Mouse (Mus musculus): ENCODE data around the gene Myh9. TPM values are rescaled to one million over a fixed set of nuclear protein-coding genes. Genes with fewer than 3 reads are reported as not detected.

Myh9 gene
- polyA plus RNA-seq, 1 experiment from 2014 or later, result 86.6 TPM

GRCm38 (mm10) chr15:77825382-77825781, 16.6 kb downstream of the Myh9 start:
- H3K36me3 ChIP-seq (ENCODE audit: insufficient read depth), result peaks cover 12% of the 10 kb centered on the region; the same call in 1 of the 2 replicates
- H3K9ac ChIP-seq, result no peak overlapping the region
- no peak for TF ChIP-seq CTCF (IDR thresholded peaks at IDR 0.05; ENCODE audit: low read depth)
- H3K27ac ChIP-seq (ENCODE audit: low read depth), result peak overlapping the region; percentile 46; the same call in 1 of the 2 replicates
- WGBS, result 80% methylated on average over 1 of the region's 1 CpGs
- no peaks in the 10 kb centered on the region for H3K27me3 ChIP-seq (ENCODE audit: insufficient read depth, low read length)
- H3K9me3 ChIP-seq (ENCODE audit: low read depth, low read length), result no peaks in the 10 kb centered on the region
- no peak overlapping the region for H3K4me2 ChIP-seq
- no peak overlapping the region for H3K4me3 ChIP-seq (ENCODE audit: low read depth, low read length)
- no peak for ATAC-seq (ENCODE audit: insufficient read depth)
- no peak for DNase-seq
- H3K4me1 ChIP-seq (ENCODE audit: insufficient read depth), result peaks cover 61% of the 10 kb centered on the region

- Histone ChIP-seq H3K27ac (ENCODE audit: low read depth) (no peak overlapping the region; the same call in 1 of the 2 replicates), H3K4me1 (ENCODE audit: insufficient read depth) (peaks cover 61% of the 10 kb centered on the region), H3K9ac (no peak overlapping the region), H3K36me3 (ENCODE audit: insufficient read depth) (peaks cover 16% of the 10 kb centered on the region; the same call in 1 of the 2 replicates), H3K27me3 (ENCODE audit: insufficient read depth, low read length) (no peaks in the 10 kb centered on the region), H3K4me2 (no peak overlapping the region), H3K4me3 (ENCODE audit: low read depth, low read length) (no peak overlapping the region), H3K9me3 (ENCODE audit: low read depth, low read length) (no peaks in the 10 kb centered on the region)
- no peak for DNase-seq
- no peak for ATAC-seq (ENCODE audit: insufficient read depth)
- WGBS, result 93% methylated on average over 1 of the region's 1 CpGs
- TF ChIP-seq CTCF (IDR thresholded peaks at IDR 0.05; ENCODE audit: low read depth), result no peak
These were observed 17.7 kb downstream of the Myh9 start for GRCm38 (mm10) chr15:77824321-77824720.

DNA sequence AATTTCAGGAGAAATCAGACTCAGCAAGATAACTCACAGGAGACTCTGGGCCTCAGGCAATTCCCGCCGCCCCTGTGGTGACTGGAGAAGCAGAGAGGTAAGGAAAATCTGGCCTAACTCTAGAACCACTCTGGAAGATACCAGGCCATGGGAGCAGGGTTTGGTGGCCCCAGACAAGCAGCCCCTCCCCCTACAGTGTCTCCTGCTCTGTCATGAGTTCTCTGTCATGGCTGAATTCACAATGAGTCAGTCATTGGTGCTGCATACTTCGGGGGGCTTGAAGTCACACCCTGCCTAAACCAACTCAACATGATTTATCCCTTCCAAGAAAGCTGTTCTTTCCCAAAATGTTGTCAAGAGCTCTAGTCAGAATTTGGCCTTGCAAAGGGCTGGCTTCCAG, 18.3 kb downstream of the Myh9 start:
- peak overlapping the region; percentile 75 for H3K27ac ChIP-seq (ENCODE audit: low read depth)

DNA sequence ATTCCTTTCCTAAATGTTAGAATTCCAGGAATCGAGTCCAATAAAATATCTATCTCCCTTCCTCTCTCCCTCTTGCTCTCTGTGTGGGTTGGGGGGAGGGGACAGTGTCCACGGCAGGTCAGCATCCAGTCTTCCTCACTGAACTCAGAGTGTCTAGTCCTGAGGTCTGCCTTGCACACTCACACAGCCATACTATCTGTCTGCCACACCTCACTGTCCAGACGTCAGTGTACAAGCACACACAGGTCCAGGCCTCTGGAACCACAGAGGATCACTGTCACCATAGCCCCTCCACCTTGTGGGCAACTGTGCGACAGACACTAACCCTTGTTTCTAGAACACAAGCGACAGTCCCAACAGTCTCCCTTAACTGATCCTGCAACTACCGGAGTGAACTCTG, 18.8 kb downstream of the Myh9 start:
- no peak for TF ChIP-seq CTCF (IDR thresholded peaks at IDR 0.05; ENCODE audit: low read depth)
- no peaks in the 10 kb centered on the region for H3K9me3 ChIP-seq (ENCODE audit: low read depth, low read length)
- H3K27ac ChIP-seq (ENCODE audit: low read depth), result peak overlapping the region; percentile 75
- H3K4me3 ChIP-seq (ENCODE audit: low read depth, low read length), result no peak overlapping the region
- peaks cover 59% of the 10 kb centered on the region for H3K4me1 ChIP-seq (ENCODE audit: insufficient read depth)
- ATAC-seq (ENCODE audit: insufficient read depth) (no peak), DNase-seq (no peak)
- no peaks in the 10 kb centered on the region for H3K27me3 ChIP-seq (ENCODE audit: insufficient read depth, low read length)
- H3K9ac ChIP-seq, result no peak overlapping the region
- H3K36me3 ChIP-seq (ENCODE audit: insufficient read depth), result peaks cover 25% of the 10 kb centered on the region
- 40% methylated on average over 6 of the region's 6 CpGs for WGBS
- H3K4me2 ChIP-seq, result no peak overlapping the region

More for the DNA sequence above, 18.3 kb downstream of the Myh9 start:
- Histone ChIP-seq H3K9me3 (ENCODE audit: low read depth, low read length) (no peaks in the 10 kb centered on the region), H3K4me3 (ENCODE audit: low read depth, low read length) (no peak overlapping the region), H3K4me2 (no peak overlapping the region), H3K9ac (no peak overlapping the region), H3K36me3 (ENCODE audit: insufficient read depth) (peaks cover 23% of the 10 kb centered on the region), H3K4me1 (ENCODE audit: insufficient read depth) (peaks cover 61% of the 10 kb centered on the region), H3K27me3 (ENCODE audit: insufficient read depth, low read length) (no peaks in the 10 kb centered on the region)
- ATAC-seq (ENCODE audit: insufficient read depth) (no peak), DNase-seq (no peak)
- TF ChIP-seq CTCF (IDR thresholded peaks at IDR 0.05; ENCODE audit: low read depth), result no peak
- WGBS, result 59% methylated on average over 3 of the region's 3 CpGs

- ATAC-seq (ENCODE audit: insufficient read depth) (no peak), DNase-seq (no peak)
- peaks cover 59% of the 10 kb centered on the region for H3K4me1 ChIP-seq (ENCODE audit: insufficient read depth)
- peaks cover 25% of the 10 kb centered on the region for H3K36me3 ChIP-seq (ENCODE audit: insufficient read depth)
- WGBS, result 61% methylated on average over 2 of the region's 2 CpGs
- no peak for TF ChIP-seq CTCF (IDR thresholded peaks at IDR 0.05; ENCODE audit: low read depth)
- H3K4me2 ChIP-seq, result peak overlapping the region; percentile 42
- peak overlapping the region; percentile 75 for H3K27ac ChIP-seq (ENCODE audit: low read depth)
- no peak overlapping the region for H3K9ac ChIP-seq
- H3K9me3 ChIP-seq (ENCODE audit: low read depth, low read length), result no peaks in the 10 kb centered on the region
- H3K27me3 ChIP-seq (ENCODE audit: insufficient read depth, low read length), result no peaks in the 10 kb centered on the region
- H3K4me3 ChIP-seq (ENCODE audit: low read depth, low read length), result no peak overlapping the region
These were observed 19.3 kb downstream of the Myh9 start for GRCm38 (mm10) chr15:77822671-77823070.

- Histone ChIP-seq H3K4me2 (peak overlapping the region; percentile 42; the same call in 1 of the 2 replicates), H3K9me3 (ENCODE audit: low read depth, low read length) (no peaks in the 10 kb centered on the region)
- peak; percentile 70 for ATAC-seq (ENCODE audit: insufficient read depth)
These were observed 19.9 kb downstream of the Myh9 start for GRCm38 (mm10) chr15:77822057-77822466.

DNA sequence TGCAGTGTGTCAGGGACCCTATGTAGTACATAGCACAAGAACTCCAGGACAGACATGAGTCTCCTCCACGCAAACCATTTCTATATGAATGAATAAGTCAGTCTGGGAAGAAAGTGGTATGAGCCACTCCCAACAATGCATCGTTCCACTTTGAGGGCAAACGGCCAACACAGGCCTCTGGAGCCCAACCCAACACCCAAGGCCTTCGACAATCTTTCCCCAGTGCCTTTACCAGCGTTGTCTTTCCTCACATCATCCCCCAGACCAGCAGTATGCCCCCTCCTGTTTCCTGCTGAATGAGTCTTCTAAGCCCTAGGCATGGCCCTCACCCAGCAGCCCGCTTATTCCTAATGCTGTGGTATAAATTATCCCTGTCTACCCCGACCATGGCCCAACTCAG, 20.6 kb downstream of the Myh9 start:
- WGBS, result 20% methylated on average over 7 of the region's 7 CpGs
- Histone ChIP-seq H3K9ac (peak overlapping the region; percentile 27; the same call in 1 of the 2 replicates), H3K9me3 (ENCODE audit: low read depth, low read length) (no peaks in the 10 kb centered on the region), H3K4me2 (peak overlapping the region; percentile 42; the same call in 1 of the 2 replicates), H3K4me3 (ENCODE audit: low read depth, low read length) (no peak overlapping the region), H3K27ac (ENCODE audit: low read depth) (peak overlapping the region; percentile 75), H3K36me3 (ENCODE audit: insufficient read depth) (peaks cover 24% of the 10 kb centered on the region), H3K4me1 (ENCODE audit: insufficient read depth) (peaks cover 64% of the 10 kb centered on the region), H3K27me3 (ENCODE audit: insufficient read depth, low read length) (no peaks in the 10 kb centered on the region)
- ATAC-seq (ENCODE audit: insufficient read depth), result peak; percentile 25
- peak; percentile 79 for DNase-seq
- no peak for TF ChIP-seq CTCF (IDR thresholded peaks at IDR 0.05; ENCODE audit: low read depth)

More at GRCm38 (mm10) chr15:77822057-77822466, 19.9 kb downstream of the Myh9 start:
- 30% methylated on average over 5 of the region's 5 CpGs for WGBS
- Histone ChIP-seq H3K4me1 (ENCODE audit: insufficient read depth) (peaks cover 59% of the 10 kb centered on the region), H3K27me3 (ENCODE audit: insufficient read depth, low read length) (no peaks in the 10 kb centered on the region), H3K27ac (ENCODE audit: low read depth) (peak overlapping the region; percentile 75), H3K9ac (no peak overlapping the region), H3K36me3 (ENCODE audit: insufficient read depth) (peaks cover 25% of the 10 kb centered on the region), H3K4me3 (ENCODE audit: low read depth, low read length) (no peak overlapping the region)
- TF ChIP-seq CTCF (IDR thresholded peaks at IDR 0.05; ENCODE audit: low read depth), result no peak
- peak; percentile 64 for DNase-seq

All from lung, embryonic 14.5 days (tissue).